Mouse (Mus musculus) embryonic fibroblast, embryonic 13.5 days (primary cell): ENCODE results near the gene D10Wsu102e. TPM values are rescaled to one million over a fixed set of nuclear protein-coding genes. Genes with fewer than 3 reads are reported as not detected.
"Not testable (repeated sequence)": the region's sequence is repeated elsewhere in the genome, so short reads cannot be mapped to it uniquely, and the experiment has no call there.

Source experiments
- H3K27ac ChIP-seq: 2 replicates; pipeline ENCODE4 v1.5.1; 2012; ENCODE audit warnings: low read length, control low read depth, inconsistent platforms; ENCODE audit not compliant: insufficient read depth
- H3K4me1 ChIP-seq: 2 replicates; pipeline ENCODE4 v1.6.1; 2011; ENCODE audit warnings: low read length; ENCODE audit not compliant: control insufficient read depth, insufficient read depth
- H3K4me3 ChIP-seq: 2 replicates; pipeline ENCODE4 v1.5.1; 2011; ENCODE audit warnings: mild to moderate bottlenecking, control low read depth, low read length; ENCODE audit not compliant: insufficient read depth
- CTCF ChIP-seq: IDR thresholded peaks from 2 replicates; pipeline ENCODE4 v1.5.1; 2011; ENCODE audit warnings: mild to moderate bottlenecking, control low read depth, low read length, moderate library complexity, borderline replicate concordance; ENCODE audit not compliant: insufficient read depth
- POLR2A ChIP-seq: IDR thresholded peaks from 2 replicates; pipeline ENCODE4 v1.6.1; 2011; ENCODE audit warnings: low read depth, mild to moderate bottlenecking, control low read depth, low read length, moderate library complexity
- polyA plus RNA-seq: library from polyadenylated mRNA; stranded (reverse); fragments of >200 nt; gene quantifications from 2 replicates; pipeline ENCODE4 v1.2.4, GENCODE M21; 2011; ENCODE audit warnings: low read depth; ENCODE audit not compliant: missing spikeins, insufficient read length

Gene D10Wsu102e
- polyA plus RNA-seq, 1 experiment: 1.1 TPM

DNA sequence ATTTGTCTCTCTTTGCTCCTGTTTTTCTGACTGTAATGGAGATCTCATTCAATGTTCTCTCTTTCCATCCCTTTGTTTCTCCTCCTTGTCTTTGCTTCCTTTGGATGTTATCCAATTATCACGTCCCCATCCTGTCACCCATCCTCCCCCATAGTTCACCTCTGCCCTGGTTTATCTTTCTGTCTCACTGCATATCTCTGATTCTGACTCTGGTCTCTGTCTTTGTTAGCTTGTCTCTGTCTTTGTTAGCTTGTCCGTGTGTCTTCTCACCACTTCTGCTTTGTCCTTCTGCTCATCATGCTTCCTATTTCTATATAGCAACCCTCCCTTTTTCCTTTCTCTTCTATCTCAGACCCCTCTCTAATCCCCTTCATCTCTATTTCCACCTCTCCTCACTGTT, 23.0 kb downstream of the D10Wsu102e start:
- H3K4me1 ChIP-seq: no peaks in the 10 kb centered on the region
- TF ChIP-seq POLR2A (no peak), CTCF (no peak)
- no peak overlapping the region for H3K27ac ChIP-seq
- no peak overlapping the region for H3K4me3 ChIP-seq

DNA sequence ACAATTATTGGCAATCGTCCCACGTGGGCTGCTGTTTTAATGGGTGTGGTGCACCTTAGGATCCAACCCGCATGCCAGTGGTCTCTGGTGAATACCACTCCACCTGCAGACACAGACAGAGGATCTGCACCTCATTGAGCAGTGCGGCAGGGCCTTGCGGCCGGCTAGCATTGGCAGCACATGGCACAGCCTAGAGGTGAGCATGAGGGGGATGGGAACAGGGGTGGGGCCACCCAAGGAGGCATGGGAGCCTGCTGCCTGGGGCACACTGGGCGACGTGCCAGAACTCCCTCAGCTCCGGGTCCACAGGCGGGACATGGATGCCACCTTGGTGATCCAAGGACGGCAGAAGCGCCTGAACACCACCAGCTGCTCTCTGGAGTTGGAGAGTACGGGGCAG, 23.8 kb downstream of the D10Wsu102e start:
- no peak overlapping the region for H3K27ac ChIP-seq
- no peaks in the 10 kb centered on the region for H3K4me1 ChIP-seq
- no peak for TF ChIP-seq POLR2A
- TF ChIP-seq CTCF: no peak
- no peak overlapping the region for H3K4me3 ChIP-seq

DNA sequence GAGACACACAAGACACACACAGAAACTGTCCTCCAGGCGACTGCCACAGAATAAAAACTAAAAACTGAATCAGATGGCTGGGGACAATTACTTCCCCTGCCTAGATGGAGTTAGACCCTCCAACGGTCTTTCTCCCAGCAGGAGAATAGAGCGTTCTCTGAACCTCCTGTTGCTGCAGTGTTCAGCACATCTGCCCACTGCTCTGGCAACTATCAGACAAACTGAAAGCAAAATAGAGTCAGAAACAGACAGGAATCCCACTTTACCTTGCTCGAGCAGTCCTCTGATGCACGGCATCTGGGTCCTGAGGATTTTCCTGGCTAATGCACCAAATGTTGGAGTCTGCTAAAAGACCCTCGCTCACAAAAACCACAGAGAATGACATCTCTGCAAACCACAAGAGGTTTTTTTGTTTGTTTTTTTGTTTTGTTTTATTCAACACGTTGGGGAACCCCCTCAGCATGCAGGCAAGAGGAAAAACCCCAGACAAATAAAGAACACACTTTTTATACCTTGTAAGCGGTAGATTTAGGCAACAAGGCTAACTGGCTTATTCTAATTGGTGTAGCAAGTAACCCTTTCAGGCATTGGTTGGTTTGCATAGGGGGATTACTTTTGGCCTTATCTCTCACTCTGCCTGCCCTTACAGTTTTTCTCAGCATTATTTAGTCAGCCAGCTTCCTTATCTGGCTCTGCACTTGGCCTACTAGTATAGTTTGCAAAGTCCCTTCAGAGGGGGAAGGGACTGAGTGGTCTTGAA, 24.6 kb downstream of the D10Wsu102e start:
- Histone ChIP-seq H3K4me3 (no peak overlapping the region), H3K27ac (no peak overlapping the region), H3K4me1 (no peaks in the 10 kb centered on the region)
- no peak for TF ChIP-seq POLR2A
- TF ChIP-seq CTCF: no peak

DNA sequence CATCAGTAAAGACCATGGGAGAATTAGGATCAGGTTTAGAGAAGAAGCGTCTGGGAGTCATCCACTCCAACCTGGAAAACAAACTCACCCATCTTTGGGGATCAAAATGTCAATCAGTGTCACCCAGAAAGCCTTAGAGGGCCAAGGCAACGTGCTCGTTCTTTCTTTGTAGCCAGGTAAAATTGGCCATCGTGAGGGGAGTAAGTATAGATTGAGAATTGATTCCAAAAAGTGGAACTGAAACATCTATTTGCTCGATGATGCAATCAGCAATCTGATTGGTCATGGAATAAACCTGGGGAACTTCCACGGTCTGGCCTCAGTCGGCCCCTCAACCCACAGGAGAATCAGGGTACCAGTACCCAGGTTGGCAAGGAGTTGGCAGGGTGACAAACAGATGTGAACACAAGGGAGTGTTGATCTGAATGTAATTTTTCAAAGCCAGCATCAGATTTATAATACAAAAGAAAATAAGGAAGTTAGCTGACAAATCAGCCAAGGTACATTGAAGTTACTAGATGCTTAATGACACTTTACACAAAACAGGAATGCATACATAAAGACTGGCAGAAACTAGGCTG, 25.4 kb downstream of the D10Wsu102e start:
- H3K4me3 ChIP-seq: no peak overlapping the region
- H3K4me1 ChIP-seq: no peaks in the 10 kb centered on the region
- TF ChIP-seq CTCF (no peak), POLR2A (no peak)
- H3K27ac ChIP-seq: no peak overlapping the region

DNA sequence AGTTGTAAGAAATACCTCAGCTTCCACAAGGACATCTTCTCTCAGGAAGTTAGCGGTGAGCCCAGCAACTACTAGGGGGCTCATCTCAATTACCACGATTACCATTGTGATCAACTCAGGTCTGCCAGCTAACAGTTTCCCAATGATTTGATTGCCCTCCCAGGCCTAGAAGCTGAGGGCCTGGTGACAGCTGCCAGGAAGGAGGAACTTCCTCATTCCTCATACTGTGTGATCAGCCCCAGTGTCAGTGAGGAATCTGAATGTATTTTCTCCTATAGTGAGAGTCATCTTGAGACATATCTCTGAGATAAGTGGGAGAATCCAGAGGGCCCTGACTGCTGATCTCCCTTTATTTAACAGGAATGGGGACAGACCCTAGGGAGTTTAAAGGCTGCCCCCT, 37.3 kb downstream of the D10Wsu102e start:
- Histone ChIP-seq H3K4me1 (no peaks in the 10 kb centered on the region), H3K27ac (no peak overlapping the region), H3K4me3 (no peak overlapping the region)
- TF ChIP-seq POLR2A: no peak
- TF ChIP-seq CTCF: no peak

DNA sequence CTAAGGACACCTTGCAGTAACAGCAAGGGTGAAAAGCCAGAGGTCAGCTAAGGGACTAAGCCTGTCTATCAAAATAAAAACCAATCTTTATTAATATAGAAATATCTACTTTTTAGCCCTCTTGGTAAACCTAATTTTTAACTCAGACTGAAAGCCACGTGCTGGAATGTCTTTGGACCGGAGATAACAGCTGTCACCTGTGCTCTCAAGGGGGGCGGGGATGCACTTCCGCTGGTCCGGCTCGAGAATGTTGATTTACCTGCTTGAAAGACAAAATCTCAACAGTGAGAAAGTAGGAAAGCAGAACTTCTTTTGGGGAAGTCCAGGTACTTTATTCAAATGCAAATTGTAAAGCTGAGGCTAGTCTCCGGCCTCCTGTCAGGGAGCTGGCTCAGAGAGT, 40.9 kb downstream of the D10Wsu102e start:
- not testable (repeated sequence) for H3K27ac ChIP-seq, H3K4me1 ChIP-seq, H3K4me3 ChIP-seq

DNA sequence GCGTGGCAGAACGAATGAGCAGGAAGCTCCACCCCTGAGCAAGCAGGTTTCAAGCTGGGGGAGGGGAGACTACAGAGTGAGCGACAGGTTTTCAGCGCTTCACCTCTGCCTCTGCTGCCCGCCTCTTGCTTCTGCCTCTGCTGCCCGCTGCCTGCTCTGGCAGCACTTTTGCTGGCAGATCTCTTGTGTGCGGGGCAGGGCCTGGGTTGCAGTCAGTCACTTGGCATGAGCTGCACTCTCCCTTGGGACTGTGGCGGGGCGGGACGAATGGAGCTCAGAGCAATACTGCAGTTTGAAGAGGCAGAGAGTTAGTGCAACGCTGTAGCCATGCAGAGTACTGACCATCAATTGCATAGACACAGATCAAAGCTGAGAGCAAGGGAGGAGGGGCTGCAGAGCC, 45.0 kb downstream of the D10Wsu102e start:
- no peak for TF ChIP-seq POLR2A
- TF ChIP-seq CTCF: no peak
- no peak overlapping the region for H3K27ac ChIP-seq
- H3K4me3 ChIP-seq: no peak overlapping the region
- no peaks in the 10 kb centered on the region for H3K4me1 ChIP-seq

DNA sequence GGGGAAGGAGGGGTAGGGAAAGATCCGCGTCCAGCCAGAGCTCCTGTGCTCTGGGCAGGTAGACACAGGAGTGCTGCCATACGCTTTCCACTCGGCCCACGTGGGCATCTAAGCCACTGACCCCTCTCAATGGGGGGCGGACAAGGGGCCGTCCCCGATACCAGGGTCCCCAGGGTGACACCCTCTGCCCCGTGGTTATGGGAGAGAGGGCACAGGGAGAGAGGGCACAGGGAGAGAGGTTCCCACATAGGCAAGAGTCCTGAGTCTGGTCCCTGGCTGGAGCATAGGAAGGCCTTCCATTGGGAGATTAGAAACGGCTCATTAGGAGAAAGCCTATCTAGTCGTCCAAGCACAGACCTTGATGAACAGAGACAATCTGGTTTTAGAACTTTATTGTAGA, 45.7 kb downstream of the D10Wsu102e start:
- H3K27ac ChIP-seq: no peak overlapping the region
- TF ChIP-seq POLR2A (no peak), CTCF (no peak)
- no peaks in the 10 kb centered on the region for H3K4me1 ChIP-seq
- no peak overlapping the region for H3K4me3 ChIP-seq

DNA sequence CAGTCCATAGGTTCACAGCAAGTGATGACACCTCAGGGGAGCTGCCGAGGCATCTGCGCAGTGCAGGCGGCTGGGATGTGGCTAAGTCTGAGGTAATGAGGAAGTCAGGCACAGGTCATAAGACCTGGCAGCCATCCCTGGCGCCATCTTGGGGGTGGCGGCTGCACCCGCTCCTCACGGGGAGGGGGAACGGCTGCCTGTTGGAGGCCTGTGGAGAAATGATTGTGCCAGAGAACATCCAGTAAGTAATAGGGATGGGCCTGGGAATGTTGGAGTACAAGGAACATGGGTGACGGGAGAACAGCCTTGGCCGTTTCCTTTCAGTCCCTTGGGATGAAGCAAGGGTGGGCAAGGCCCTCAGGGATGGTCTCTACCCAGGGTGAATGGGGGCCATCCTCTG, 47.1 kb downstream of the D10Wsu102e start:
- Histone ChIP-seq H3K4me3 (no peak overlapping the region), H3K4me1 (no peaks in the 10 kb centered on the region), H3K27ac (no peak overlapping the region)
- TF ChIP-seq POLR2A (no peak), CTCF (no peak)

DNA sequence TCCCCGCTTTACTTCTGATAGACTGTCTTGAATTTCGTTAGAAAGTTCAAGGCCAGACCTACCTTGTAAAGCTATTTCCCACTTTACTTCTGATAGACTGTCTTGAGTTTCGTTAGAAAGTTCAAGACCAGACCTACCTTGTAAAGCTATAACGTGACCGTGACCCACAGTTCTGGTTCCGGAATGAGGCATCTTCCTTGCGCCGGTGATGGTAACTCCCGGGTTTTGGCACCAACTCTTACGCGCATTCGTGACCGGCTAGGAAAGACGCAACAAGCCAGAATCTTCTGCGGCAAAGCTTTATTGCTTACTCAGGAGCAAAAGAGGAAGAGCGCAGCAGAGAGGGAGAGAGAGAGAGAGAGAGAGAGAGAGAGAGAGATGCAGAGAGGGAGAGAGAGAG, 58.4 kb downstream of the D10Wsu102e start:
- H3K27ac ChIP-seq, H3K4me1 ChIP-seq, H3K4me3 ChIP-seq: not testable (repeated sequence)
